Mouse (Mus musculus) cortical plate, adult 2 months (tissue): ENCODE data around the gene Il22ra2.

Experiments used
- CTCF ChIP-seq: fragments of 200-500 bp; IDR thresholded peaks from 2 replicates; pipeline ENCODE4 v1.5.1; 2011; ENCODE audit warnings: mild to moderate bottlenecking, control low read depth, low read length; ENCODE audit not compliant: insufficient read depth; ENCODE audit errors: extremely low read depth
- POLR2A ChIP-seq: fragments of 200-500 bp; IDR thresholded peaks from 2 replicates; pipeline ENCODE4 v1.6.1; 2011; ENCODE audit warnings: mild to moderate bottlenecking, low read length, control low read depth; ENCODE audit not compliant: insufficient read depth; ENCODE audit errors: extremely low read depth

DNA sequence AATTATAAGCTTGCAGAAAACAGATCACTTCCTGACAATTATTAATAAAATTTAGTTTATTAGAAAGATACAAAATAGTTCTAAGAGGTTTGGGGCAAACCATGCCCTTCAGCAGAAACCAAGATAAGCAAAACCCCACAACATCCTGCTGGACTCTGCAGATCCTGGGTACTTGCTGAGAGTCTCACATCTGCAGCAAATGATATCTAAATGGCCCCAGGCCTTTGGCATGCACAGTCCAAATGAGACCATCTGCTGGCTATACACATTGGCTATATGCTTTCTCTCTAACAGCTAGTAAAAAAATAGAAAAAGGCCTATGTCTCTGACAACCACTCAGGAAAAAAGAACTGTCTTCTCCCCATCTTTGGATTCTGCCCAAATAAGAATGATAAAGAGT lies 50.2 kb downstream of the Il22ra2 start:
- no peak for TF ChIP-seq POLR2A
- no peak for TF ChIP-seq CTCF
